34 mouse cellular contexts compared by ENCODE assay signal in genomic region chr13:24311011-24311940, GRCm38 (mm10). TPM values are rescaled to one million over a fixed set of nuclear protein-coding genes. Genes with fewer than 3 reads are reported as not detected.
DNase-seq lines count a peak whose midpoint lies in the region; ATAC-seq lines count a peak whose summit lies in the region.
"Had no signal": no experiment of that assay in that cellular context is flagged by ENCODE, and none has a peak within 500 bp of the region (broad histone marks: within the 10 kb centered on the region; RNA-seq: fewer than 3 reads in every experiment).

No protein-coding gene starts in this region.

- H3K27ac ChIP-seq in liver, embryonic 15.5 days (replicated peaks) = peak overlapping the region; percentile 55
- H3K27ac ChIP-seq: embryonic facial prominence, embryonic 12.5 days; gastrocnemius, adult 2 months; heart, adult 2 months; heart, embryonic 13.5 days; intestine, embryonic 15.5 days; left cerebral cortex, adult 2 months; limb, embryonic 12.5 days; macrophage; midbrain, embryonic 10.5 days; midbrain, embryonic 15.5 days had no signal

- intact Hi-C loops in heart, postnatal 36 days (cut with DNase I) = no loop called here

- 41% methylated on average over 8 of the region's 8 CpGs for WGBS in liver, embryonic 15.5 days (ENCODE audit: insufficient replicate concordance)

- H3K9me3 ChIP-seq in liver, embryonic 15.5 days (replicated peaks) = no peaks in the 10 kb centered on the region
- H3K9me3 ChIP-seq: embryonic facial prominence, embryonic 12.5 days; heart, embryonic 13.5 days; intestine, embryonic 15.5 days; limb, embryonic 12.5 days; midbrain, embryonic 10.5 days; midbrain, embryonic 15.5 days had no signal

- peak; percentile 88 for ATAC-seq in liver, embryonic 15.5 days (ENCODE audit: insufficient read depth)
- ATAC-seq in cerebellum, adult (ENCODE audit: insufficient number of reproducible peaks, low FRiP score, low TSS enrichment) = no peak
- ATAC-seq: forebrain, embryonic 16.5 days; hindbrain, embryonic 16.5 days; intestine, embryonic 15.5 days; lung, postnatal 0 days; midbrain, embryonic 15.5 days had no signal

- no peaks in the 10 kb centered on the region for H3K27me3 ChIP-seq in liver, embryonic 15.5 days
- H3K27me3 ChIP-seq: CH12.LX; embryonic facial prominence, embryonic 12.5 days; heart, embryonic 13.5 days; intestine, embryonic 15.5 days; limb, embryonic 12.5 days; midbrain, embryonic 15.5 days had no signal

- no peak overlapping the region for H3K4me3 ChIP-seq in liver, embryonic 15.5 days (replicated peaks)
- H3K4me3 ChIP-seq: embryonic facial prominence, embryonic 12.5 days; gastrocnemius, adult 2 months; heart, adult 2 months; heart, embryonic 13.5 days; intestine, embryonic 15.5 days; left cerebral cortex, adult 2 months; limb, embryonic 12.5 days; midbrain, embryonic 10.5 days; midbrain, embryonic 15.5 days had no signal

- no peaks in the 10 kb centered on the region for H3K36me3 ChIP-seq in liver, embryonic 15.5 days (replicated peaks)
- H3K36me3 ChIP-seq: embryonic facial prominence, embryonic 12.5 days; heart, embryonic 13.5 days; intestine, embryonic 15.5 days; limb, embryonic 12.5 days; midbrain, embryonic 10.5 days; midbrain, embryonic 15.5 days had no signal

- peaks cover 28% of the 10 kb centered on the region for H3K4me1 ChIP-seq in liver, embryonic 15.5 days (replicated peaks)
- H3K4me1 ChIP-seq: embryonic facial prominence, embryonic 12.5 days; heart, embryonic 13.5 days; intestine, embryonic 15.5 days; limb, embryonic 12.5 days; midbrain, embryonic 10.5 days; midbrain, embryonic 15.5 days had no signal

- no peak overlapping the region for H3K9ac ChIP-seq in liver, embryonic 15.5 days
- H3K9ac ChIP-seq: embryonic facial prominence, embryonic 12.5 days; heart, embryonic 13.5 days; intestine, embryonic 15.5 days; limb, embryonic 12.5 days; midbrain, embryonic 15.5 days had no signal

- peak overlapping the region; percentile 33 for H3K4me2 ChIP-seq in liver, embryonic 15.5 days
- H3K4me2 ChIP-seq: embryonic facial prominence, embryonic 12.5 days; heart, embryonic 13.5 days; intestine, embryonic 15.5 days; limb, embryonic 12.5 days; midbrain, embryonic 15.5 days had no signal

- DNase-seq in heart, adult 11 months = peak; percentile 27
- DNase-seq in heart, postnatal 36 days = no peak
- peak; percentile 11 for DNase-seq in liver
- DNase-seq in thymus, postnatal 4 days = no peak
- no peak for DNase-seq in adrenal gland, adult 18-20 months (ENCODE audit: low spot score in 2 of 2)
- DNase-seq in adrenal gland, postnatal 36 days = no peak
- DNase-seq: adrenal gland, postnatal 14 days; cerebellum, adult 8-10 months; cerebellum, postnatal 25 days; embryo, embryonic 11 days; gastrocnemius, adult 2 months; gastrocnemius, postnatal 36 days; heart, adult 2 months; heart, postnatal 10 days; kidney, adult 2 months; kidney, postnatal 10 days; layer of hippocampus, adult 9-11 months; lung, adult 18-20 months; spleen, adult 18-20 months; thymus, postnatal 25 days had no signal

RNA-seq across cellular contexts. Expression of gene Cmah, which starts 15.9 kb away (rescaled TPM):
- total RNA-seq in heart, postnatal 36 days (2021) = 1 to 10 TPM; 3.0 to 3.7 TPM
- 0.81 and 1.1 TPM in 2 replicates for polyA plus RNA-seq in liver, embryonic 15.5 days (2015; fragmentation: Nextera tagmentation; extraction: Ambion mirVana)
- 1 to 10 TPM; 1.5 to 4.6 TPM for total RNA-seq in adrenal gland, adult 18-20 months (2021)
- 1 to 10 TPM; 1.3 to 3.5 TPM for total RNA-seq in adrenal gland, postnatal 36 days (2021)

RNA-seq across cellular contexts. Expression of gene Carmil1, which starts 30.7 kb away (rescaled TPM):
- 1 to 10 TPM; 7.1 to 9.5 TPM for total RNA-seq in heart, postnatal 36 days (2021)
- polyA plus RNA-seq in liver, embryonic 15.5 days (2015; fragmentation: Nextera tagmentation; extraction: Ambion mirVana) = 4.1 and 5.1 TPM in 2 replicates
- total RNA-seq in adrenal gland, adult 18-20 months (2021) = 10 to 100 TPM; 29.7 to 44.1 TPM
- 10 to 100 TPM; 52.0 to 60.9 TPM for total RNA-seq in adrenal gland, postnatal 36 days (2021)

Comparison
In these comparisons a context has a peak if more than half of its experiments do, and no peak if none do; other contexts are left out.
1. DNase-seq: peak in heart, adult 11 months (single experiment) and liver (single experiment); none in heart, postnatal 36 days (0 of 2), thymus, postnatal 4 days (single experiment), adrenal gland, adult 18-20 months (0 of 2) and adrenal gland, postnatal 36 days (0 of 2).